Mouse (Mus musculus): ENCODE data around the gene Nmbr. TPM values are rescaled to one million over a fixed set of nuclear protein-coding genes. Genes with fewer than 3 reads are reported as not detected.

Gene Nmbr
- 0.26 TPM in 1 of 2 replicates, not detected in the other for polyA plus RNA-seq (2015; fragmentation: Nextera tagmentation; extraction: Ambion mirVana)

- H3K27me3 ChIP-seq (ENCODE audit: control insufficient read depth, insufficient read depth, low read length), result no peaks in the 10 kb centered on the region
- H3K27ac ChIP-seq (ENCODE audit: low read length), result peak within 1 kb of the TSS; percentile 69
- no peaks in the 10 kb centered on the region for H3K36me3 ChIP-seq (ENCODE audit: control insufficient read depth, insufficient read depth)
- H3K4me2 ChIP-seq (ENCODE audit: low read depth, low read length), result peak within 1 kb of the TSS; percentile 79
- H3K4me1 ChIP-seq (ENCODE audit: control insufficient read depth, insufficient read depth, low read length), result peaks cover 13% of the 10 kb centered on the region
- peak within 1 kb of the TSS; percentile 97 for H3K4me3 ChIP-seq (ENCODE audit: low read length)
- peak; percentile 97 for ATAC-seq (replicated peaks; ENCODE audit: extremely low read depth, insufficient read depth, low FRiP score)
- WGBS, result under 1% methylated on average over 48 of the region's 50 CpGs
- no peaks in the 10 kb centered on the region for H3K9me3 ChIP-seq (replicated peaks; ENCODE audit: control insufficient read depth, low read length)
- peak within 1 kb of the TSS; percentile 91 for H3K9ac ChIP-seq (ENCODE audit: low read length)
Measured at GRCm38 (mm10) chr10:14705072-14706066, at the start of gene Nmbr, which contains the start of gene Vta1. Gene Nmbr, plus strand, starts transcription at chr10:14705591. Gene Vta1, minus strand, starts transcription at chr10:14705560.

- no peak overlapping the region for H3K9ac ChIP-seq (ENCODE audit: low read length)
- H3K27me3 ChIP-seq (ENCODE audit: control insufficient read depth, insufficient read depth, low read length), result no peaks in the 10 kb centered on the region
- ATAC-seq (replicated peaks; ENCODE audit: extremely low read depth, insufficient read depth, low FRiP score), result no peak
- 79% methylated on average over 2 of the region's 2 CpGs for WGBS
- H3K27ac ChIP-seq (ENCODE audit: low read length), result no peak overlapping the region
- H3K36me3 ChIP-seq (ENCODE audit: control insufficient read depth, insufficient read depth), result peaks cover 12% of the 10 kb centered on the region
- H3K9me3 ChIP-seq (replicated peaks; ENCODE audit: control insufficient read depth, low read length), result no peaks in the 10 kb centered on the region
- no peak overlapping the region for H3K4me2 ChIP-seq (ENCODE audit: low read depth, low read length)
- no peaks in the 10 kb centered on the region for H3K4me1 ChIP-seq (ENCODE audit: control insufficient read depth, insufficient read depth, low read length)
- H3K4me3 ChIP-seq (ENCODE audit: low read length), result no peak overlapping the region
Measured at GRCm38 (mm10) chr10:14660875-14661274, 44.5 kb upstream of the Nmbr start.

GRCm38 (mm10) chr10:14666147-14666546 lies 39.2 kb upstream of the Nmbr start:
- peaks cover 11% of the 10 kb centered on the region for H3K36me3 ChIP-seq (ENCODE audit: control insufficient read depth, insufficient read depth)
- no peaks in the 10 kb centered on the region for H3K27me3 ChIP-seq (ENCODE audit: control insufficient read depth, insufficient read depth, low read length)
- no peak overlapping the region for H3K4me3 ChIP-seq (ENCODE audit: low read length)
- no peak overlapping the region for H3K27ac ChIP-seq (ENCODE audit: low read length)
- peak; percentile 72; the same call in 1 of the 2 replicates for ATAC-seq (replicated peaks; ENCODE audit: extremely low read depth, insufficient read depth, low FRiP score)
- H3K4me2 ChIP-seq (ENCODE audit: low read depth, low read length), result no peak overlapping the region
- WGBS, result 78% methylated on average over 2 of the region's 2 CpGs
- no peaks in the 10 kb centered on the region for H3K4me1 ChIP-seq (ENCODE audit: control insufficient read depth, insufficient read depth, low read length)
- H3K9ac ChIP-seq (ENCODE audit: low read length), result no peak overlapping the region
- no peaks in the 10 kb centered on the region for H3K9me3 ChIP-seq (replicated peaks; ENCODE audit: control insufficient read depth, low read length)

- Histone ChIP-seq H3K27me3 (ENCODE audit: control insufficient read depth, insufficient read depth, low read length) (no peaks in the 10 kb centered on the region), H3K4me3 (ENCODE audit: low read length) (no peak overlapping the region), H3K36me3 (ENCODE audit: control insufficient read depth, insufficient read depth) (peaks cover 13% of the 10 kb centered on the region), H3K4me1 (ENCODE audit: control insufficient read depth, insufficient read depth, low read length) (no peaks in the 10 kb centered on the region), H3K27ac (ENCODE audit: low read length) (no peak overlapping the region), H3K9ac (ENCODE audit: low read length) (no peak overlapping the region), H3K9me3 (replicated peaks; ENCODE audit: control insufficient read depth, low read length) (peaks cover 3% of the 10 kb centered on the region), H3K4me2 (ENCODE audit: low read depth, low read length) (no peak overlapping the region)
- 95% methylated on average over 1 of the region's 1 CpGs for WGBS
- no peak for ATAC-seq (replicated peaks; ENCODE audit: extremely low read depth, insufficient read depth, low FRiP score)
Measured at GRCm38 (mm10) chr10:14685663-14686062, 19.7 kb upstream of the Nmbr start.

GRCm38 (mm10) chr10:14688785-14689442 lies 16.5 kb upstream of the Nmbr start:
- Histone ChIP-seq H3K27ac (ENCODE audit: low read length) (no peak overlapping the region), H3K4me2 (ENCODE audit: low read depth, low read length) (no peak overlapping the region), H3K4me3 (ENCODE audit: low read length) (no peak overlapping the region), H3K27me3 (ENCODE audit: control insufficient read depth, insufficient read depth, low read length) (no peaks in the 10 kb centered on the region), H3K9ac (ENCODE audit: low read length) (no peak overlapping the region), H3K4me1 (ENCODE audit: control insufficient read depth, insufficient read depth, low read length) (no peaks in the 10 kb centered on the region), H3K36me3 (ENCODE audit: control insufficient read depth, insufficient read depth) (peaks cover 13% of the 10 kb centered on the region), H3K9me3 (replicated peaks; ENCODE audit: control insufficient read depth, low read length) (peaks cover 3% of the 10 kb centered on the region)
- WGBS, result 72% methylated on average over 6 of the region's 6 CpGs
- no peak for ATAC-seq (replicated peaks; ENCODE audit: extremely low read depth, insufficient read depth, low FRiP score)

- Histone ChIP-seq H3K27ac (ENCODE audit: low read length) (no peak overlapping the region), H3K9ac (ENCODE audit: low read length) (no peak overlapping the region), H3K4me3 (ENCODE audit: low read length) (no peak overlapping the region), H3K4me2 (ENCODE audit: low read depth, low read length) (no peak overlapping the region), H3K9me3 (replicated peaks; ENCODE audit: control insufficient read depth, low read length) (peaks cover 3% of the 10 kb centered on the region), H3K36me3 (ENCODE audit: control insufficient read depth, insufficient read depth) (peaks cover 13% of the 10 kb centered on the region), H3K4me1 (ENCODE audit: control insufficient read depth, insufficient read depth, low read length) (no peaks in the 10 kb centered on the region), H3K27me3 (ENCODE audit: control insufficient read depth, insufficient read depth, low read length) (no peaks in the 10 kb centered on the region)
- WGBS, result 82% methylated on average over 3 of the region's 3 CpGs
- no peak for ATAC-seq (replicated peaks; ENCODE audit: extremely low read depth, insufficient read depth, low FRiP score)
Measured at GRCm38 (mm10) chr10:14690349-14690748, 15.0 kb upstream of the Nmbr start.

- H3K4me1 ChIP-seq (ENCODE audit: control insufficient read depth, insufficient read depth, low read length), result peaks cover 13% of the 10 kb centered on the region
- no peak for ATAC-seq (replicated peaks; ENCODE audit: extremely low read depth, insufficient read depth, low FRiP score)
- H3K4me3 ChIP-seq (ENCODE audit: low read length), result no peak overlapping the region
Measured at GRCm38 (mm10) chr10:14703239-14703638, 2.2 kb upstream of the Nmbr start.

GRCm38 (mm10) chr10:14703830-14704420 lies 1.5 kb upstream of the Nmbr start:
- Histone ChIP-seq H3K9me3 (replicated peaks; ENCODE audit: control insufficient read depth, low read length) (no peaks in the 10 kb centered on the region), H3K27ac (ENCODE audit: low read length) (no peak overlapping the region), H3K9ac (ENCODE audit: low read length) (peak overlapping the region; percentile 91), H3K36me3 (ENCODE audit: control insufficient read depth, insufficient read depth) (no peaks in the 10 kb centered on the region), H3K27me3 (ENCODE audit: control insufficient read depth, insufficient read depth, low read length) (no peaks in the 10 kb centered on the region), H3K4me2 (ENCODE audit: low read depth, low read length) (peak overlapping the region; percentile 79), H3K4me3 (ENCODE audit: low read length) (peak overlapping the region; percentile 97), H3K4me1 (ENCODE audit: control insufficient read depth, insufficient read depth, low read length) (peaks cover 13% of the 10 kb centered on the region)
- no peak for ATAC-seq (replicated peaks; ENCODE audit: extremely low read depth, insufficient read depth, low FRiP score)
- WGBS, result 66% methylated on average over 4 of the region's 4 CpGs

More at GRCm38 (mm10) chr10:14703239-14703638, 2.2 kb upstream of the Nmbr start:
- Histone ChIP-seq H3K27ac (ENCODE audit: low read length) (no peak overlapping the region), H3K4me2 (ENCODE audit: low read depth, low read length) (no peak overlapping the region), H3K9me3 (replicated peaks; ENCODE audit: control insufficient read depth, low read length) (no peaks in the 10 kb centered on the region), H3K9ac (ENCODE audit: low read length) (no peak overlapping the region), H3K27me3 (ENCODE audit: control insufficient read depth, insufficient read depth, low read length) (no peaks in the 10 kb centered on the region), H3K36me3 (ENCODE audit: control insufficient read depth, insufficient read depth) (no peaks in the 10 kb centered on the region)
- WGBS, result 86% methylated on average over 1 of the region's 1 CpGs

Measured in heart, embryonic 16.5 days (tissue).